Mouse (Mus musculus) midbrain, embryonic 12.5 days (tissue): ENCODE results near the gene Arhgap23. TPM values are rescaled to one million over a fixed set of nuclear protein-coding genes. Genes with fewer than 3 reads are reported as not detected.

Experiments used
- ATAC-seq: fragments of 200-750 bp; cut with Nextera tagmentation; 2 replicates; pipeline ENCODE4 v1.8.0; 2017; ENCODE audit warnings: low read depth, moderate TSS enrichment, moderate library complexity; ENCODE audit not compliant: low FRiP score
- H3K27ac ChIP-seq: fragments of 300-500 bp; sonication (generic); replicated peaks from 2 replicates; pipeline ENCODE4 v1.5.1; 2016; ENCODE audit warnings: mild to moderate bottlenecking
- H3K27me3 ChIP-seq: fragments of 300-500 bp; sonication (generic); 2 replicates; pipeline ENCODE4 v1.6.1; 2016; ENCODE audit warnings: mild to moderate bottlenecking
- H3K36me3 ChIP-seq: fragments of 300-500 bp; sonication (generic); 2 replicates; pipeline ENCODE4 v1.6.1; 2016
- H3K4me1 ChIP-seq: fragments of 300-500 bp; sonication (generic); 2 replicates; pipeline ENCODE4 v1.6.1; 2016
- H3K4me2 ChIP-seq: fragments of 300-500 bp; sonication (generic); replicated peaks from 2 replicates; pipeline ENCODE4 v1.6.1; 2016; ENCODE audit warnings: mild to moderate bottlenecking, moderate library complexity
- H3K4me3 ChIP-seq: fragments of 300-500 bp; sonication (generic); 2 replicates; pipeline ENCODE4 v1.5.1; 2016; ENCODE audit warnings: mild to moderate bottlenecking
- H3K9ac ChIP-seq: fragments of 300-500 bp; sonication (generic); replicated peaks from 2 replicates; pipeline ENCODE4 v1.6.1; 2016; ENCODE audit warnings: mild to moderate bottlenecking, moderate library complexity
- H3K9me3 ChIP-seq: fragments of 300-500 bp; sonication (generic); 2 replicates; pipeline ENCODE4 v1.6.1; 2016; ENCODE audit warnings: mild to moderate bottlenecking
- WGBS: fragments of 180-500 bp; shearing (Covaris S2); methylation state at CpG from one replicate; pipeline ENCODE4 v1.1.7; 2016; 5-methylcytosine and 5-hydroxymethylcytosine counted together
- polyA plus RNA-seq: library from polyadenylated mRNA; unstranded; fragments of >200 nt; fragmentation: Nextera tagmentation; extraction: Ambion mirVana; gene quantifications from 2 replicates; pipeline ENCODE4 v1.2.1, GENCODE M21; 2016

Arhgap23 gene
- polyA plus RNA-seq, 1 experiment from 2014 or later = 6.3 TPM

DNA sequence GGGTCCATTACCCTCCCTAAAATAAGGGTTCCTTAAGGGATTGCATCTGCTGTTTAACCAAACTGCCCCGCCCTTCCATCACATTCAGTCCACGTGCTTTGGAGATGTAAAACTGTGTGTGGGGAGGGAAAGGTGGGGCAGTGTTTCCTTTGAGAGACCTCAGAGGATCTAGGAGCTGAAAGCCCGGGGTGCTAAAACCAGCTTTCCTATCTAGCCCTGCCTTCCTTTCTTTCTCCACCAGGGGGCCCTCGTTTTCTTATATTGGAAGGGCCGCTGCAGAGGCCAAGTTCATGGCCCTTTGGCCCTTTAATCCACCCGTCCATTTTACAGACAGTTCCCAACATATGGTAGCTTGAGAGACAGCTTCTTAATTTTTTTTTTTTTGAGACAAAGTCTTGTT lies 7.2 kb upstream of the Arhgap23 start:
- no peak overlapping the region for H3K9ac ChIP-seq
- peaks cover 39% of the 10 kb centered on the region for H3K4me1 ChIP-seq
- no peaks in the 10 kb centered on the region for H3K9me3 ChIP-seq
- peaks cover 52% of the 10 kb centered on the region for H3K27me3 ChIP-seq
- H3K4me2 ChIP-seq = no peak overlapping the region
- H3K36me3 ChIP-seq = no peaks in the 10 kb centered on the region
- ATAC-seq = no peak
- no peak overlapping the region for H3K27ac ChIP-seq
- no peak overlapping the region for H3K4me3 ChIP-seq
- 3% methylated on average over 6 of the region's 6 CpGs for WGBS

DNA sequence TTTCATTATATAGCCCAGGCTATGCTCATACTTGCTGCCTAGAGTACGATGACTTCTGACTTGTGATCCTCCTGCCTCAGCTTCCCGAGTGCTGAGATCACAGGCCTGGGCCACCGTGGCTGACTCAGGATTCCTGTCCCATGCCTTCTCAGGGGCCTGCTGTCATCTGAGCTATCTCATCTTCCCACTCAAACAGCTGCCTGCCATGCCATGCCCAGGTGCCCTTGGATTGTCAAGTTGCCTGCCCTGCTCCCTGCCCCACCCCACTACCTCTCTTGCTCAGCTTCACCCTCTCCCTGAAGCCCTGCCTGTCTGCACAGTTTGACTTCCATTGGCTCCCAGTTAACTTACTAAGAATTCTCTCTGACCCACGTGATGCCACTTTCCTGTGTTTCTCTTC lies 4.4 kb upstream of the Arhgap23 start:
- 85% methylated on average over 4 of the region's 4 CpGs for WGBS
- Histone ChIP-seq H3K9ac (no peak overlapping the region), H3K4me1 (peaks cover 28% of the 10 kb centered on the region), H3K36me3 (no peaks in the 10 kb centered on the region), H3K9me3 (no peaks in the 10 kb centered on the region), H3K27ac (no peak overlapping the region), H3K4me3 (no peak overlapping the region), H3K4me2 (no peak overlapping the region), H3K27me3 (peaks cover 47% of the 10 kb centered on the region)
- no peak for ATAC-seq

DNA sequence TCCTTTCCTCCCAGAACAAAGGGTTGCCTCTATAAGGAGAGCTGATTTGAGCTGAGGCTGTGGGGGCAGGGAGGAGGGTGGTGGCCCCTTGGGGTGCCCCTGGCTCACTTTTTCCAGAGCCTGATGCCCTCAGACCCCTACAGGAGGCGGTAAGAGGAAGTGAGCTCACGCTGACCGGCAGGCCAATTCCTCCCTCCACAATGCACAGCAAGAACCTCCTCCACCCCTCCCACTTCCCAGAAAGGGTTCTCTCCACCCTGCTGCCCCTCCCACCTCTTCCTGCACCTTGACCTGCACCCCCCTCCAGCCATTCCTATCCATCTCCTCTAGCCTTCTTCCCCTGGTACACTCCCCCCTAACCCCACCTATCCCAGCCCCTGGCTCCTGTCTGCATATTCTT lies 3.2 kb upstream of the Arhgap23 start:
- no peak for ATAC-seq
- H3K4me1 ChIP-seq = peaks cover 23% of the 10 kb centered on the region

DNA sequence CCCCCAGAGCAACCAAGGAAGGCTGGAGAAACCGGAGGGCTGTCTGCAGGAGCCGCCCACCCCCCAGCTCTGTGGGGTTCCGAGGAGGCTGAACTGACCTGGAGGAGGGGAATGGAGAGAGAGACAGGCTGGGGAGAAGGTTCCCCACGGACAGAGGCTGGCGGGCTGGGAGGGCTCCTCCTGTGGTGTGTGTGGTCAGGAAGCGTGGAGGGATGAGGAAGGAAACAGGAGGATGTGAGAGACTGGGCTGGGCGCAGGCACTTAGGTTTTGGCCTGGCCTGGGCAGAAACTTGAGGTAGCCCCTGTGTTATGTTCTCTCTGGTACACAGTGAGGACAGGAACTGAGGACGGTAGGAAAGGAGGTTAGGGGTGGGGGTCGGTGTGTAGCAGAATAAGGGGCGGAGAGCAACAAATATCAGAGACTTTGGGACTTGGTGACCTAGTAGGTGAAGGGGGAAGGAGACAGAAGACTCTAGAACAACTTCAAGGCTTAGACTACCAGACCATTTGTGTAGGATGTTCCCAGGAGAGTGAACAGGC lies 2.5 kb upstream of the Arhgap23 start:
- Histone ChIP-seq H3K4me3 (no peak overlapping the region), H3K36me3 (no peaks in the 10 kb centered on the region), H3K4me2 (no peak overlapping the region), H3K27ac (no peak overlapping the region), H3K9me3 (no peaks in the 10 kb centered on the region), H3K27me3 (peaks cover 46% of the 10 kb centered on the region), H3K4me1 (peaks cover 23% of the 10 kb centered on the region), H3K9ac (no peak overlapping the region)
- 39% methylated on average over 10 of the region's 10 CpGs for WGBS
- no peak for ATAC-seq

More for the DNA sequence above, 3.2 kb upstream of the Arhgap23 start:
- WGBS = 6% methylated on average over 3 of the region's 3 CpGs
- Histone ChIP-seq H3K9me3 (no peaks in the 10 kb centered on the region), H3K9ac (no peak overlapping the region), H3K27me3 (peaks cover 46% of the 10 kb centered on the region), H3K36me3 (no peaks in the 10 kb centered on the region), H3K27ac (no peak overlapping the region), H3K4me2 (no peak overlapping the region), H3K4me3 (no peak overlapping the region)

DNA sequence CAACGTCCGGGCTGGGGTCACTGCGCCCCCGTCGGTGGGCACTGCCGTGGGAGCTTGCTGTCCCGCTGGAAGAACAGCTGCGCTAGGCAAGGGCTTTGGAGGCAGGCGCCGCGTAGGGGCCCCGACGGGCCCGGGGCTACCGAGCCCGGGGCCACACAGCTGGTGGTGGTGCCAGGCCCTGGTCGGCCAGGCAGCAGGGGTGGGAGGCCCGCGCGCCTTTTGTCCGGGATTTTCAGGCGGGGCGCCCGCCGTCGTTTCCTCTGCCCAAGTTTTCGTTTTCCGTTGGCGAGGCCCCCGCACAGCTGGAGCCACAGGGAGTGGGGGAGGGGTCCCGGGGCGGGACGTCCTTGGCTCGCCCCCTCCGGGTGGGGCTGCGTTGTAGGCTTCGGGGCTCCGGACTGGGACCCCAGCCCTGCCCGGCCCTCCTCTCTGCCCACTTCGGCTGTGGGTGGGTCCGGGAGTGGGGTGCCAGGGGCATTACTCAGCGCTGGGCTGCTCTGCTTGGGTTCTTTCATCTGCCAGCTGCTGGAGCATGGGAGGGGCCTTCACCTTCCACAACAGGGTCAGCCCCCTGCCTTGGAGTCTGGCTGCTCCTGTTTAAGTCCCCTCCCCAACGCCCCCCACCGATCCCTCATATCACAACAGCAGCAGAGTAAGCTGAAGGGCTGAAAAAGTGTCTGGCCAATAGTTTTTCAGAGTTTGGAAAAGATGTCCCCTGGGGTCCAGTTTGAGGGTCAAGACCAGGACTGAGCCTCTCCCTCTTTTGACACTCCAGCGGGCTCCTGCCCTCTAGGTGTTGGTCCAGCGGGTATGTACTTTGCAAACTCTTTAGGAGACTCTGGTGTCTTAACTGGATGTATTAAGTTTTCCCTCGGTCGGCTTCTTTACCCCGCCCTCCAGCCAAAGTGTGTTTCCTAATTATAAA lies 641 bp downstream of the Arhgap23 start:
- Histone ChIP-seq H3K9ac (peak overlapping the region; percentile 57), H3K4me3 (peak overlapping the region; percentile 58), H3K36me3 (no peaks in the 10 kb centered on the region), H3K4me1 (peaks cover 32% of the 10 kb centered on the region), H3K27me3 (peaks cover 46% of the 10 kb centered on the region), H3K27ac (peak overlapping the region; percentile 61), H3K4me2 (peak overlapping the region; percentile 66), H3K9me3 (no peaks in the 10 kb centered on the region)
- peak; percentile 71; the same call in 1 of the 2 replicates for ATAC-seq
- WGBS = 3% methylated on average over 49 of the region's 49 CpGs

DNA sequence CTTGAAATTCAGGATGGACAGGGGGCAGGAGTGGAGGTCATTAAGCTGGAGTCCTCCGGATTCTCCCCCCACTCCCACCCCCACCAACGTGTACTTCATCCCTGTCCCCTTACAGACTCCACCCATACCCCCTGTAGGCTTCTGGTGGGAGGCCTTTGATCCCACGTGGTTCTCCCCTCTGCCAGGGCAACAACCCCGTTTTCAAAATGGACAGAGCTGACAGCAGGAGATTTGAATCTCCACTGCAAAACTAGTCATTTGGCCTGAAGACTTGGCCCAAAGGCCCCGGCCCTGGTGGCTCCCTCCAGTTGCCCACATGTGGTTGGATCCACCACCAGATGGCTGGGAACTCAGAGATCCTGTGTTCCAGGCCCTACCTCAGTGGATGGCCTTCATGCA lies 1.3 kb downstream of the Arhgap23 start:
- Histone ChIP-seq H3K9me3 (no peaks in the 10 kb centered on the region), H3K27ac (no peak overlapping the region), H3K4me3 (no peak overlapping the region), H3K27me3 (peaks cover 46% of the 10 kb centered on the region), H3K9ac (no peak overlapping the region), H3K36me3 (no peaks in the 10 kb centered on the region), H3K4me2 (peak overlapping the region; percentile 66), H3K4me1 (peaks cover 32% of the 10 kb centered on the region)
- ATAC-seq = no peak
- 4% methylated on average over 5 of the region's 5 CpGs for WGBS

DNA sequence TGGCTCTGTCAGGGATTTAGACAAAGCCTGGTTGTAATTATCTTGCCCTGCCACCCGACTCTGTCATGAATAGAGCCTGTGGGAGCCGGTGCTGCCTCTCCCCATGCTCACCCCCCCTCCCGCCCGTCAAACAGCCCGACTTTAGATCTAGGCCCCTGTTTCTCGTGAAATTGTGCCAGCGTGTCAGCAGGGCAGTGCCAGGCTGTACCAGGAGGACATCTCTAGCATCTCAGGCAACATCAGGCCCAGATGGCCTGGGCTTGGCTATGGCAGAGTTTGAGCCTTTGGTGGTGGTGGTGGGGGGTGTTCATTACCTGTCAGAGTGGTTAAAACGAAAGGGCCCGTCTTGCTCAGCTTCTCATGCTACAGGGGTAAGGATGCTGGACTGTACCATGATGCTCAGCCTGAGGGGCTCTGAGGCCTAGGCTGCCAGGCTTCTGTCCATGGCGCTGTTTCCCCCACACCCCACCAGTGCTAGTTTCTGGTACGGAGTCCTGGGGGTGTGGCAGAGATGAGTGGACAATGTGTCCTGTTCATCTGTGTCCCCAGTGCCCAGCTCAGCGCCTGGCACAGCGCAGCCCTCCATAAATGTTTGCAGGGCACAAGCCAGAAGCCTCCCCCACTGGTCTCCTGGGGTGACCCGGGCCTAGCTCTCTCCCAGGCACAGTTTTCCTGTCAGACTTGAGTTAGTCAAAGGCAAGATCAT lies 3.7 kb downstream of the Arhgap23 start:
- Histone ChIP-seq H3K27me3 (peaks cover 36% of the 10 kb centered on the region), H3K9ac (no peak overlapping the region), H3K4me1 (peaks cover 32% of the 10 kb centered on the region), H3K9me3 (no peaks in the 10 kb centered on the region), H3K4me3 (no peak overlapping the region), H3K4me2 (no peak overlapping the region), H3K27ac (no peak overlapping the region), H3K36me3 (no peaks in the 10 kb centered on the region)
- 63% methylated on average over 14 of the region's 14 CpGs for WGBS
- ATAC-seq = no peak

DNA sequence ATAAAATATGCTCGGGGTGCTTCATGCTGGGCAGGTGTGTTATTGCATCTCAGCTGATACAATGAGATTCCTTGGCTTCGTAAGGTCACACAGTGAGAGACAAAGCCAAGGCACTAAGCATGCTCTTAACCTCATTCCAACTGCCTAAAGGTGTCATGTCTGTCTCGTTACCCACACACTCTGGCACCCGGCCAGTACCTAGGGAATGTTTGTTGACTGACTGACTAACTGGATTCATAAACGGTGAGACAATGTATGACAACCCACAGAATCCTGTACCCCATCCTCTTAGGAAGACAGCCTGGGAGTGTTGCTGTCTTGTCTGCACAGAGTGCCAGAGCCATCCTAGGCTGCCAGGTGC lies 4.2 kb downstream of the Arhgap23 start:
- 79% methylated on average over 5 of the region's 5 CpGs for WGBS
- Histone ChIP-seq H3K9ac (no peak overlapping the region), H3K9me3 (no peaks in the 10 kb centered on the region), H3K4me1 (peaks cover 32% of the 10 kb centered on the region), H3K27me3 (peaks cover 32% of the 10 kb centered on the region), H3K27ac (no peak overlapping the region), H3K36me3 (no peaks in the 10 kb centered on the region), H3K4me3 (no peak overlapping the region), H3K4me2 (no peak overlapping the region)
- no peak for ATAC-seq

DNA sequence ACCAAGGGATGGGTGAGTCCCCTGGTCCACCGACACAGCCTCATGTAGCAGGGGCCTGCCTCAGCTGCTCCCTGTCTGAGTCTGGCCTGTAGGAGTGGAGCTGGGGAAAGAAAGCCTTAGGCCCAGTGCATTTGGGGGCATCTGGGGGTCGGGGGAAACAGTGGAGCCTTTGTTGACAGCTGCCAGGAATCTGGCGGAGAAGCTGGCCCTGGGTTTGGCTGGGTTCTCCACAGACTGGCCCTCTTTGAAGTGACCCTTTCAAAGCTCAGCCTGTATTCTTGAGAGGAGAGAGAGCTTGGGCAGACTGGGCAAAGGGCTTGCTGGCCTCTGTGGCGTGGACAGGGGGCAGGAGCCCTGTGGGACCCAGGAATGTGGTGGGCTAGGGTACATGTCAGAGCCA lies 7.2 kb downstream of the Arhgap23 start:
- Histone ChIP-seq H3K36me3 (no peaks in the 10 kb centered on the region), H3K27ac (0 out of 2 replicates have a peak overlapping the region, but pooled peaks have one; percentile 4), H3K27me3 (peaks cover 8% of the 10 kb centered on the region), H3K9me3 (no peaks in the 10 kb centered on the region), H3K9ac (no peak overlapping the region), H3K4me2 (no peak overlapping the region), H3K4me1 (peaks cover 18% of the 10 kb centered on the region), H3K4me3 (no peak overlapping the region)
- ATAC-seq = no peak
- WGBS = 53% methylated on average over 4 of the region's 4 CpGs

DNA sequence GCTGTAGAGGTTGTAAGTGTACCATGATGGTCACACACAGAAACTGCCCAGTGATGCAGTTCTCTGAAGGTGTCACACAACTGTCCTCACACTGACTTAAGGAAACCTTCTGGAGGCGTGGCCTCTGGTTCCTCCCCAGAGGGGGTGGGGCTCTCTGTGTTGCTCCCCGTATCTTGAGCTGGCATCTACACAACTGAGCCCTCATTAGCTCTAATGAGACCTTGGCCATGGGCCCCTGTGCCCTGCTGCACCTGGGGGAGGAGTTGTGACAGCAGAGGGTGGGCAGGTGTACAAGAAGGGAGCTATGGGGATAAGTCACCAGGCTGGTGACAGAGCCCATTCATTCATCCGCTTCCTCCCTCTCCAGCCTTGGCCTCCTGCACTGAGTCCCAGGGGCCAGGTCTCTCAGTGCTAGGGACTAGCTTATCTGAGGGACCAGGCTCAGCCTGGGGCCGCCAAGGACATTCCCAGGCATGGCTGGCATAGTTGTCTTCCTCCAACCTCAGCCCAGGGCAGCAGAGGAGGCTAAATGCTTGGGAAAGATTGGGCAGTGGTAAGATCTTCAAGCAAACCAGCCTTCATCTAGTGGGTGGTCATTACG lies 8.9 kb downstream of the Arhgap23 start:
- H3K4me1 ChIP-seq = peaks cover 23% of the 10 kb centered on the region
- H3K27me3 ChIP-seq = 0 out of 2 replicates have a peak, but pooled peaks cover 9% of the 10 kb centered on the region
- WGBS = 61% methylated on average over 5 of the region's 5 CpGs
- H3K9ac ChIP-seq = no peak overlapping the region
- no peak overlapping the region for H3K27ac ChIP-seq
- no peak for ATAC-seq
- H3K36me3 ChIP-seq = no peaks in the 10 kb centered on the region
- no peaks in the 10 kb centered on the region for H3K9me3 ChIP-seq
- H3K4me3 ChIP-seq = no peak overlapping the region
- H3K4me2 ChIP-seq = no peak overlapping the region

DNA sequence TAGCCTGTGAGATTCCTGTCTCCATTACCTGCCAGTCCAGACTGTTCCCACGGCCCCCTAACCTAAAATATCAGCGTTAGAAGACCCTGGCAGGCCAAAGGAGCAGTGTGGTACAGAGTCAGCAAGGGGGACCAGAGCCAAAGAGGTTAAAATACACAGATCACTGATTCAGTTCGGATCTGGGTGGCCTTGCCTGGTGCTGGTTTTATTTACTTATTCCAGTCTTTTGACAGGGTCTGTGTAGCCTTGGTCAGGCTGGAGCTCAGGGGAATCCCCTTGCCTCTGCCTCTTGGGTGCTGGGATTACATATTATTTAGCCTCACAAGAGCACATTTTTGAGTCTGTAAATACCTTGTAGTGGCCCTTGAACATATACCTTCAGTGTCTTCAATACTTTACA lies 9.5 kb downstream of the Arhgap23 start:
- Histone ChIP-seq H3K9ac (no peak overlapping the region), H3K27ac (no peak overlapping the region), H3K27me3 (peaks cover 12% of the 10 kb centered on the region; the same call in 1 of the 2 replicates), H3K4me2 (no peak overlapping the region), H3K4me3 (no peak overlapping the region), H3K36me3 (no peaks in the 10 kb centered on the region), H3K9me3 (no peaks in the 10 kb centered on the region), H3K4me1 (peaks cover 21% of the 10 kb centered on the region)
- WGBS = 71% methylated on average over 3 of the region's 3 CpGs
- no peak for ATAC-seq
